Comparison of ENCODE assay signal across 11 mouse cellular contexts in the genomic region with DNA sequence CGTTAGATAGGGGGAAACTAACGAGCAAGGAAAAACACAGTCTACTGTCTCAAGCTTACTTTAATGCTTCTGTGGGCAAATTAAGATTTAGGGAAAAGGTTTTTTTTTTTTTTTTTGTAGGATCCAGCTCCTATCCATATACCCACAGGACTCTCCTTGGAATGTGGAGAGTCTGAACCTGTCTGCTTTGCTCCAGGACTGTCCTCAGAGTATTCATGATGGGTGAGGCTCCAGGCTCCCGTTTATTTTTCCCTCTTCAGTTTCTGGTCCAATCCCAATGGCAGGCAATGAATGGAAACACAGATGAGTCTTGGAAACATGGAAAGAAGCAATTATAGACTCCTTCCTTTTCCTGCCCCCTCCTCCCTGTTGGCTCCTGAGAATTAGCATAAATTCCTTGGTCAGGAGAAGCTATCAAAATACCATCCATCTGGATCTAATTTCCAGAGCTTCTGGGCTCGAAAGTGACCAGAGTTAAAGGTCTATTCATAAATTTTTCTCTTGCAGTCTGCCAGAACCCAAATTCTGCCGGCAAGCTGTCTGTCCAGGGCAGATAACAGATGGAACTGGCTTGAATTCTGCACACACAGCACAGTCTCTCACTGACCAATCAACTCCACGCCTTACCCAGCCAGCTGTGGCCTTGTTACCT.
DNase-seq lines count a peak whose midpoint lies in the region; TF ChIP-seq lines count a peak whose summit lies in the region.
"Had no signal": no experiment of that assay in that cellular context is flagged by ENCODE, and none has a peak within 500 bp of the region (broad histone marks: within the 10 kb centered on the region; RNA-seq: fewer than 3 reads in every experiment).

No protein-coding gene starts in this region.

- no peak for TF ChIP-seq CTCF in gastrocnemius, adult 2 months (IDR thresholded peaks at IDR 0.05)

- peak; percentile 23 for DNase-seq in gastrocnemius, adult 2 months
- DNase-seq in gastrocnemius, adult 8-10 months (ENCODE audit: low spot score in 2 of 2), result no peak
- DNase-seq in kidney, postnatal 14 days, result peak; percentile 17
- no peak for DNase-seq in kidney, postnatal 25 days
- peak; percentile 55 for DNase-seq in fibroblast of lung, adult 2 months (ENCODE audit: low read depth)
- no peak for DNase-seq in lung, postnatal 14 days
- no peak for DNase-seq in thymus, postnatal 25 days
- DNase-seq in left cerebral cortex, adult 18-20 months (ENCODE audit: low spot score in 2 of 2), result no peak

- peak overlapping the region; percentile 62 for H3K27ac ChIP-seq in gastrocnemius, adult 2 months
- H3K27ac ChIP-seq: forebrain, embryonic 12.5 days; heart, adult 2 months; hindbrain, postnatal 0 days had no signal

- H3K4me3 ChIP-seq in gastrocnemius, adult 2 months, result no peak overlapping the region
- H3K4me3 ChIP-seq: forebrain, embryonic 12.5 days; heart, adult 2 months had no signal

- intact Hi-C loops in gastrocnemius, adult 2 months (cut with DNase I), result no loop called here

Comparison
In these comparisons a context has a peak if more than half of its experiments do, and no peak if none do; other contexts are left out.
1. DNase-seq: peak in gastrocnemius, adult 2 months (single experiment), kidney, postnatal 14 days (single experiment) and fibroblast of lung, adult 2 months (single experiment); none in gastrocnemius, adult 8-10 months (0 of 2), kidney, postnatal 25 days (0 of 2), lung, postnatal 14 days (single experiment), thymus, postnatal 25 days (single experiment) and left cerebral cortex, adult 18-20 months (0 of 2).